Mouse (Mus musculus) ES-Bruce4 (cell line): Measurements from ENCODE around the gene Gnptab. TPM values are rescaled to one million over a fixed set of nuclear protein-coding genes. Genes with fewer than 3 reads are reported as not detected.

ENCODE experiments used
- H3K27ac ChIP-seq: 2 replicates; pipeline ENCODE4 v1.5.1; 2012; ENCODE audit warnings: low read length, inconsistent platforms; ENCODE audit not compliant: insufficient read depth
- H3K27me3 ChIP-seq: 2 replicates; pipeline ENCODE4 v1.6.1; 2012; ENCODE audit warnings: mild to moderate bottlenecking, low read length, inconsistent platforms; ENCODE audit not compliant: control insufficient read depth, poor library complexity, insufficient read depth, severe bottlenecking
- H3K36me3 ChIP-seq: 2 replicates; pipeline ENCODE4 v1.6.1; 2012; ENCODE audit warnings: inconsistent platforms, mild to moderate bottlenecking, low read length, moderate library complexity; ENCODE audit not compliant: control insufficient read depth, poor library complexity, insufficient read depth, severe bottlenecking
- H3K4me1 ChIP-seq: one replicate; pipeline ENCODE4 v1.8.1; 2011; ENCODE audit warnings: low read length; ENCODE audit not compliant: control insufficient read depth, insufficient read depth
- H3K4me3 ChIP-seq: 2 replicates; pipeline ENCODE4 v1.5.1; 2011; ENCODE audit warnings: low read depth, mild to moderate bottlenecking, low read length
- H3K9ac ChIP-seq: 2 replicates; pipeline ENCODE4 v1.6.1; 2012; ENCODE audit warnings: low read depth, mild to moderate bottlenecking, inconsistent platforms; ENCODE audit not compliant: poor library complexity, severe bottlenecking
- H3K9me3 ChIP-seq: replicated peaks from 2 replicates; pipeline ENCODE4 v1.6.1; 2012; ENCODE audit warnings: mild to moderate bottlenecking, low read length, inconsistent platforms; ENCODE audit not compliant: control insufficient read depth, poor library complexity, insufficient read depth, severe bottlenecking
- CTCF ChIP-seq: IDR thresholded peaks from one replicate; pipeline ENCODE4 v1.8.1; 2011; ENCODE audit warnings: low read depth, low read length
- EP300 ChIP-seq: IDR thresholded peaks from 2 replicates; pipeline ENCODE4 v1.6.1; 2011; ENCODE audit warnings: low read depth, low read length; ENCODE audit not compliant: insufficient read depth
- POLR2A ChIP-seq: IDR thresholded peaks from one replicate; pipeline ENCODE4 v1.8.1; 2011; ENCODE audit warnings: low read length; ENCODE audit not compliant: insufficient read depth
- polyA plus RNA-seq: library from polyadenylated mRNA; stranded (reverse); fragments of >200 nt; gene quantifications from 2 replicates; pipeline ENCODE4 v1.2.4, GENCODE M21; 2011; ENCODE audit warnings: low read depth; ENCODE audit not compliant: missing spikeins, insufficient read depth, insufficient read length

Gene Gnptab
- polyA plus RNA-seq, 1 experiment, result 21.2 TPM

GRCm38 (mm10) chr10:88426158-88426816, 47.4 kb downstream of the Gnptab start:
- Histone ChIP-seq H3K9me3 (no peaks in the 10 kb centered on the region), H3K9ac (no peak overlapping the region), H3K36me3 (peaks cover 6% of the 10 kb centered on the region), H3K27me3 (no peaks in the 10 kb centered on the region), H3K4me1 (no peaks in the 10 kb centered on the region), H3K27ac (no peak overlapping the region), H3K4me3 (no peak overlapping the region)
- TF ChIP-seq POLR2A, result no peak
- TF ChIP-seq EP300, result no peak
- no peak for TF ChIP-seq CTCF

- no peak overlapping the region for H3K4me3 ChIP-seq
- no peaks in the 10 kb centered on the region for H3K27me3 ChIP-seq
- H3K9me3 ChIP-seq, result no peaks in the 10 kb centered on the region
- H3K36me3 ChIP-seq, result peaks cover 8% of the 10 kb centered on the region
- no peak overlapping the region for H3K27ac ChIP-seq
- TF ChIP-seq POLR2A, result no peak
- TF ChIP-seq CTCF, result no peak
- no peak for TF ChIP-seq EP300
- H3K4me1 ChIP-seq, result no peaks in the 10 kb centered on the region
- H3K9ac ChIP-seq, result no peak overlapping the region
Observed at GRCm38 (mm10) chr10:88426896-88427295, 48.0 kb downstream of the Gnptab start.

DNA sequence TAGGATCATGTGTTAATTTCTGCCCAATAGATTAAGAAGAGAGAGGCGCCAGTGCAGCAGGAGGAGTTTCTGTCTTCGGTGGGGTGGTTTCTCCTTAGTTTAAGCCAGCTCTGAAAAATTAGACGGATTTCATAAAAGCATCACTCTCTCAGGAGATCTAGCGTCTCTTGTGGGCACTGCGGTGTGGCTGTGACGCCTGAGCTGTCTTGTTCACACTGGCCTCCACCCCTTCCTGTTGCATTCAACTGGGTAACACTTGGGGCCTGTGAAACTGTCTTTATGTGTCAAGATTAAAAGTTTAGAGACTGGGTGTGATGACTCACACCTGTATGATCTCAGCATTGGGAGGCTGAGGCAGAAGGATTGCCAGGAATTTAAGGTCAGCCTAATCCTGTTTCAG, 49.1 kb downstream of the Gnptab start:
- no peaks in the 10 kb centered on the region for H3K4me1 ChIP-seq
- H3K27me3 ChIP-seq, result no peaks in the 10 kb centered on the region
- no peaks in the 10 kb centered on the region for H3K9me3 ChIP-seq
- H3K27ac ChIP-seq, result no peak overlapping the region
- H3K36me3 ChIP-seq, result peaks cover 8% of the 10 kb centered on the region
- no peak overlapping the region for H3K4me3 ChIP-seq
- no peak for TF ChIP-seq CTCF
- no peak for TF ChIP-seq EP300
- no peak for TF ChIP-seq POLR2A
- H3K9ac ChIP-seq, result no peak overlapping the region

DNA sequence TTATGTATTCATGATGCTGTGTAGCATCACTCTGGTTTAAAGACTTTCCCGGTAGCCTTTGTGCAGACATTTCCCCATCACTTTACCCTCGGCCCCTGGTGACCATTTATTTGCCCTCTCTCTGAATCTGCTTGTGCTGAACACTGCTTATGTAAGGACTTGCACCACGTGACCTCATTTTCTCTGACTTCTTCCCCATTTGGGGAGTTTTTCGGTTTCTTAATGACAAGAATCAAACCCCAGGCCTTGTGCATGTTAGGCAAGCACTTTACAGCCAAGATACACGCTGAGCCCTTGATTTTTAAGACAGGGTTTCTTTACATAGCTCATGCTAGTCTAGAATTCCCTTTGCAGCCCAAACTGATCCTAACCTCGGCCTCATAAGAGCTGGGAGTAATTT, 62.3 kb downstream of the Gnptab start:
- Histone ChIP-seq H3K9me3 (no peaks in the 10 kb centered on the region), H3K9ac (no peak overlapping the region), H3K36me3 (peaks cover 10% of the 10 kb centered on the region), H3K4me3 (no peak overlapping the region), H3K4me1 (peaks cover 2% of the 10 kb centered on the region), H3K27me3 (no peaks in the 10 kb centered on the region), H3K27ac (no peak overlapping the region)
- no peak for TF ChIP-seq EP300
- no peak for TF ChIP-seq CTCF
- TF ChIP-seq POLR2A, result no peak

GRCm38 (mm10) chr10:88451221-88451620, 72.3 kb downstream of the Gnptab start:
- H3K27me3 ChIP-seq, result no peaks in the 10 kb centered on the region
- H3K4me1 ChIP-seq, result no peaks in the 10 kb centered on the region
- no peak overlapping the region for H3K27ac ChIP-seq
- H3K36me3 ChIP-seq, result no peaks in the 10 kb centered on the region; the same call in 1 of the 2 replicates
- H3K9ac ChIP-seq, result no peak overlapping the region
- TF ChIP-seq POLR2A (no peak), CTCF (no peak), EP300 (no peak)
- no peaks in the 10 kb centered on the region for H3K9me3 ChIP-seq
- no peak overlapping the region for H3K4me3 ChIP-seq

- Histone ChIP-seq H3K4me3 (no peak overlapping the region), H3K9ac (no peak overlapping the region), H3K36me3 (no peaks in the 10 kb centered on the region; the same call in 1 of the 2 replicates), H3K27me3 (no peaks in the 10 kb centered on the region), H3K9me3 (no peaks in the 10 kb centered on the region), H3K27ac (no peak overlapping the region), H3K4me1 (no peaks in the 10 kb centered on the region)
- TF ChIP-seq EP300 (no peak), POLR2A (no peak), CTCF (no peak)
Observed at GRCm38 (mm10) chr10:88451990-88452389, 73.1 kb downstream of the Gnptab start.
